Mouse (Mus musculus) liver, adult (tissue): ENCODE data around the gene Grm7.

Experiments used
- GATA4 ChIP-seq: IDR thresholded peaks from 2 replicates; pipeline ENCODE4 v1.6.1; 2014; ENCODE audit warnings: mild to moderate bottlenecking, low read length; ENCODE audit not compliant: insufficient replicate concordance

Gene Grm7

GRCm38 (mm10) chr6:111521229-111521628 lies 875.8 kb downstream of the Grm7 start:
- no peak for TF ChIP-seq GATA4

DNA sequence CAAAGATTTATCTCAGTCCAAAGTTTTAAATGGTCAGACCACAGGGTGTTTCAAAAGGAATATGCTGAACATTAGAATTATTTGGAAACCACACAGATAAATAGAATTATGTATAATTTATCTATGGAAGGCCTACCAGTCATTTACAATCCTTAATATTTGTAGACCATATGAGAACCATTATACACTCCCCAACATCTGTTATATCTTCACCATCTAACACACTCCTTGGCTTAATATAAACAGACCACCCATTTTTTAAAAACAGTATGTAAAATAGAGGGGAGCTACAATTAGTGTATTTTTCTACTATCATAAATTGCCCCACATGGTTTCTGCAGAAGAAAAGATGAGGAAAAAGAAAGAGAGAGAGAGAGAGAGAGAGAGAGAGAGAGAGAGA lies 876.7 kb downstream of the Grm7 start:
- TF ChIP-seq GATA4: no peak

GRCm38 (mm10) chr6:111529985-111530384 lies 884.6 kb downstream of the Grm7 start:
- no peak for TF ChIP-seq GATA4

GRCm38 (mm10) chr6:111558588-111558987 lies 913.2 kb downstream of the Grm7 start:
- no peak for TF ChIP-seq GATA4

DNA sequence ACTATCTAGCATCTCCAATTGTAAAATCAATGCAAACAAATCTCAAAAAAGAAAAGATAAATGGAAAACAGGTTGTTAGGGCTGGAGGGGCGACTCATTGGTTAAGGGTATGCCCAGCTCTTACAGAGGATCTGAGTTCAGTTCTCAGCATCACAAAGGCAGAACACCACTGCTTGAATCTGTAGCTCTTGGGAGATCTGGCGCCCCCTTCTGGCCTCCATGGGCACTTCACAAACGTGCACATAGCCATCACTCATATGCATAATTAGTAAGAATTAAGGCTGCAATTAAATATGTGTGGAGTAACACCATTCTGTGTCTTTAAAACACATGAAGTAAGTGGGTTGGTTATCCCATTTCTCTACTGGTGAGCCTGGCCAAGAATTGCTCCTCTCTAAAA lies 914.1 kb downstream of the Grm7 start:
- TF ChIP-seq GATA4: no peak

GRCm38 (mm10) chr6:111561347-111561746 lies 916.0 kb downstream of the Grm7 start:
- TF ChIP-seq GATA4: no peak

DNA sequence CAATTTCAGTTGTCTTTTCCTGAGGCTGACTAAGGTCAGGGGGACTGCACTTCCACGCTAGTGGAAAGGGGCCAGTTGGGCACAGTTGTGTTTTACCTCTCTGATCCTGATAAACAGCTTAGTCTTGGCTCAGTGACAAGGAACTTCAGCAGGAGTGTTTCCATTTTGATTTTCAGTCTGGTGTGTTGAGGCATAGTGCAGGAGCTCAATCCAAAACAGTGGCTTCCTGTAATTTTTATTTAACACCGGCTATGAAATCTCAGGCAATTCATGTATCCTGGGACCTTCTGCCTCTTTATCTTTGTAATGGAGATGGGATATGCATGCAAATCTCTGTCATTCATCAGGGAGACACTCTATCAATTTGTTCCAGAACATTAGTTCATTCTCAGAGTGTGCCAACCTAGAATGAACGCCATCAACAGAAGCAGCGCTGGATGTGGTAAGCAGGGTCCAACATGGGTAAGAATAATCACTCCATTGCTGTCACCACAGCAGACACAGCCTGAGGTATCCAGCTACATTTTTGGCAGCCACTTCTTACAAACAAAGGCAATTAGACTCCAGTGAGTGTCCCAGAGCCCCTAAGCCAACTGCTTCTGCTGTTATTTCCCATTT lies 926.2 kb downstream of the Grm7 start:
- TF ChIP-seq GATA4: no peak

GRCm38 (mm10) chr6:111584851-111585250 lies 939.5 kb downstream of the Grm7 start:
- no peak for TF ChIP-seq GATA4

GRCm38 (mm10) chr6:111587572-111587971 lies 942.2 kb downstream of the Grm7 start:
- TF ChIP-seq GATA4: no peak

GRCm38 (mm10) chr6:111601892-111602654 lies 956.7 kb downstream of the Grm7 start:
- TF ChIP-seq GATA4: no peak

GRCm38 (mm10) chr6:111610396-111610795 lies 965.0 kb downstream of the Grm7 start:
- no peak for TF ChIP-seq GATA4

DNA sequence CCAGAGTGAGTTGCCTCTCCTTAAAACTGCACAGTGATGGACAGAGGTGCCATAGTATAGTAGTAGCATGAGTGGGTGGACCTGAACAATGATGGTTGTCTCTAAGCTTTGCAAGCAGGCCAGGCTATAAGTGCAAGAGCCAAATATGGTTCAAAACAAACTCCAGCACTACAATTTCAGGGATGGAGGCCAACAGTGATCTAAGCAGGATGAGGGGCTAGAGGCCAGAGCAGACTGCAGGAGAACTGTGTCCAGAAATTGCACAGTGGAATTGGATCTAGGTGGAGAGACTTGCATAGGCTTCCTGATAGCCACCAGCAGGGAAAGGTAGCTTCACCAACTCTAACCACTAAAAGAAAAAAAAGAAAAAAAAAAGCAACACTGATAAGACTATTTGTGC lies 968.5 kb downstream of the Grm7 start:
- no peak for TF ChIP-seq GATA4
